Mouse (Mus musculus) myocyte (in vitro differentiated cells): ENCODE measurements around the gene Cdca8.

Experiments used
- CEBPB ChIP-seq: IDR thresholded peaks from 2 replicates; pipeline ENCODE4 v1.6.1; 2011; ENCODE audit warnings: mild to moderate bottlenecking, moderate library complexity; ENCODE audit not compliant: poor library complexity, insufficient read depth, severe bottlenecking
- MAX ChIP-seq: IDR thresholded peaks from one replicate; pipeline ENCODE4 v1.6.1; 2011; ENCODE audit warnings: low read depth, mild to moderate bottlenecking, control low read depth
- POLR2A ChIP-seq: IDR thresholded peaks from one replicate; pipeline ENCODE4 v1.6.1; 2011; ENCODE audit warnings: low read depth, mild to moderate bottlenecking, control low read depth, moderate library complexity; ENCODE audit not compliant: insufficient read length
- POLR2AphosphoS2 ChIP-seq: IDR thresholded peaks from one replicate; pipeline ENCODE4 v1.6.1; 2011; ENCODE audit warnings: low read depth, control low read depth; ENCODE audit not compliant: insufficient read length
- TCF12 ChIP-seq: IDR thresholded peaks from one replicate; pipeline ENCODE4 v1.6.1; 2011; ENCODE audit warnings: mild to moderate bottlenecking, control low read depth; ENCODE audit not compliant: poor library complexity, insufficient read depth, severe bottlenecking
- TCF3 ChIP-seq: IDR thresholded peaks from one replicate; pipeline ENCODE4 v1.6.1; 2011; ENCODE audit warnings: low read depth, control low read depth; ENCODE audit not compliant: insufficient read length
- USF1 ChIP-seq: IDR thresholded peaks from one replicate; pipeline ENCODE4 v1.6.1; 2011; ENCODE audit warnings: low read depth, mild to moderate bottlenecking, control low read depth, moderate library complexity

DNA sequence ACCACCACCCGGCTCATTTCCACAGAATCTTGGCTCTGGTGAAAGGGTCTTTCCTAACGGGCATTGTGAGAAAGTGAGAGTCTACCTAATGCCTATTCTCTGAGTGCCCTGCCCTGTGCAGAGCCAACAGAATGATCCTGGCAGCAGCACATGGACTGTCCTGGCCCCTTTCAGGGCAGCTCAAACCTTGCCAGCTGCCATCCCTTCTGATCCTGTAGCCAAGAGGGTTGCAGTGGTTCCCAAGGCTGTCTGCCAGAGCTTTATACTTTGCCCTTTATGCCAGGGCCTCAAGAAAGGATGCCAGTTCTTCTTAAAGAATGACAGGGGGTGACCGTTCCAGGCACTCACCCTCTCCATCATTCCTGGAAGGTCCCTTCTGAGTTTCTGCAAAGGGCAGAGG, 10.4 kb upstream of the Cdca8 start:
- TF ChIP-seq POLR2A = no peak
- TF ChIP-seq MAX = no peak
- no peak for TF ChIP-seq CEBPB
- no peak for TF ChIP-seq USF1
- TF ChIP-seq TCF12 = no peak
- TF ChIP-seq TCF3 = no peak
- no peak for TF ChIP-seq POLR2AphosphoS2
